Mouse (Mus musculus): Measurements from ENCODE around the gene Arsg.

- TF ChIP-seq CTCF (IDR thresholded peaks at IDR 0.05; ENCODE audit: insufficient read depth, low read length) (no peak), POLR2A (IDR thresholded peaks at IDR 0.05; ENCODE audit: borderline replicate concordance, extremely low read depth, low read depth, low read length) (no peak)
Observed at GRCm38 (mm10) chr11:109491844-109492243, 18.7 kb downstream of the Arsg start.
